In genomic region chr5:148978458-148979165, GRCm38 (mm10) we compare ENCODE assay signal across 9 mouse cellular contexts. TPM values are rescaled to one million over a fixed set of nuclear protein-coding genes. Genes with fewer than 3 reads are reported as not detected.
A peak's percentile ranks its signal among the peaks of the same experiment; 100 is the strongest.
DNase-seq lines count a peak whose midpoint lies in the region; ATAC-seq and TF ChIP-seq lines count a peak whose summit lies in the region.
"Had no signal": no experiment of that assay in that cellular context is flagged by ENCODE, and none has a peak within 500 bp of the region (broad histone marks: within the 10 kb centered on the region; RNA-seq: fewer than 3 reads in every experiment).

No protein-coding gene starts in this region.

- H3K27me3 ChIP-seq in lung, postnatal 0 days (replicated peaks; ENCODE audit: insufficient read depth, low read length): no peaks in the 10 kb centered on the region
- H3K27me3 ChIP-seq in limb, embryonic 15.5 days: no peaks in the 10 kb centered on the region

- H3K4me2 ChIP-seq in lung, postnatal 0 days (replicated peaks; ENCODE audit: low read depth, low read length): no peak overlapping the region
- H3K4me2 ChIP-seq in limb, embryonic 15.5 days: no peak overlapping the region

- DNase-seq in lung, postnatal 0 days (ENCODE audit: low spot score): no peak
- DNase-seq in lung, postnatal 10 days: no peak
- DNase-seq in thymus, postnatal 25 days: peak; percentile 59
- DNase-seq in right cerebral cortex, adult 2 months (ENCODE audit: low spot score in 2 of 2): no peak
- no peak for DNase-seq in layer of hippocampus, postnatal 36 days
- DNase-seq in left cerebral cortex, postnatal 4 days: no peak

- no peak for TF ChIP-seq CTCF in lung, postnatal 0 days (IDR thresholded peaks at IDR 0.05)

- H3K9ac ChIP-seq in lung, postnatal 0 days (replicated peaks; ENCODE audit: low read depth): no peak overlapping the region
- H3K9ac ChIP-seq in limb, embryonic 15.5 days: no peak overlapping the region

- intact Hi-C loops in left cerebral cortex, postnatal 4 days (cut with DNase I): no loop called here

- no peak overlapping the region for H3K4me3 ChIP-seq in lung, postnatal 0 days (ENCODE audit: low read depth, low read length)
- no peak overlapping the region for H3K4me3 ChIP-seq in limb, embryonic 15.5 days
- H3K4me3 ChIP-seq: erythroblast, embryonic 14.5 days had no signal

- no peak for ATAC-seq in lung, postnatal 0 days
- ATAC-seq in hematopoietic stem cell, adult 5-6 weeks (replicated peaks in 1 of 2; ENCODE audit: insufficient read depth in 1 of 2, low FRiP score in 2 of 2, low TSS enrichment in 1 of 2, low read depth in 1 of 2, poor library complexity in 2 of 2, severe bottlenecking in 2 of 2): peak; percentile 9 to 25; a peak in 1 of 4 replicates
- no peak for ATAC-seq in limb, embryonic 15.5 days (ENCODE audit: insufficient number of reproducible peaks, low FRiP score, low TSS enrichment, low read depth)

- H3K36me3 ChIP-seq in lung, postnatal 0 days (ENCODE audit: insufficient read depth, low read length): no peaks in the 10 kb centered on the region
- no peaks in the 10 kb centered on the region for H3K36me3 ChIP-seq in limb, embryonic 15.5 days

- no peaks in the 10 kb centered on the region for H3K9me3 ChIP-seq in lung, postnatal 0 days (ENCODE audit: low read length)
- no peaks in the 10 kb centered on the region for H3K9me3 ChIP-seq in limb, embryonic 15.5 days

- 50% methylated on average over 18 of the region's 18 CpGs for WGBS in lung, postnatal 0 days
- WGBS in limb, embryonic 15.5 days: 54% methylated on average over 18 of the region's 18 CpGs

- peak overlapping the region; percentile 38; the same call in 1 of the 2 replicates for H3K27ac ChIP-seq in lung, postnatal 0 days (ENCODE audit: low read length)
- H3K27ac ChIP-seq in limb, embryonic 15.5 days: peak overlapping the region; percentile 81

- peaks cover 3% of the 10 kb centered on the region; the same call in 1 of the 2 replicates for H3K4me1 ChIP-seq in lung, postnatal 0 days (ENCODE audit: insufficient read depth, low read depth, low read length)
- H3K4me1 ChIP-seq in limb, embryonic 15.5 days: peaks cover 19% of the 10 kb centered on the region

- TF ChIP-seq EP300 in lung, postnatal 0 days (IDR thresholded peaks at IDR 0.05): no peak

RNA-seq across cellular contexts. Expression of gene Gm42791, which starts 16.3 kb away (rescaled TPM):
- polyA plus RNA-seq in lung, postnatal 0 days (2015; fragmentation: Nextera tagmentation; extraction: Ambion mirVana): 0.78 and 1.2 TPM in 2 replicates
- total RNA-seq in hematopoietic stem cell, adult 5-6 weeks (2017): 0.30 TPM in 1 of 2 replicates, not detected in the other
- polyA plus RNA-seq in limb, embryonic 15.5 days (2015; fragmentation: Nextera tagmentation; extraction: Ambion mirVana): 1.2 and 3.7 TPM in 2 replicates
- 10 to 100 TPM; 24.3 to 31.6 TPM for total RNA-seq in layer of hippocampus, postnatal 36 days (2021)
- 10 to 100 TPM in 1 of 2 experiments, 1 to 10 TPM in 1; 9.4 to 16.6 TPM for total RNA-seq in left cerebral cortex, postnatal 4 days (2021)

RNA-seq across cellular contexts. Expression of gene Katnal1, which starts 49.5 kb away (rescaled TPM):
- 4.3 and 5.0 TPM in 2 replicates for polyA plus RNA-seq in lung, postnatal 0 days (2015; fragmentation: Nextera tagmentation; extraction: Ambion mirVana)
- total RNA-seq in hematopoietic stem cell, adult 5-6 weeks (2017): 13.1 and 13.6 TPM in 2 replicates
- polyA plus RNA-seq in limb, embryonic 15.5 days (2015; fragmentation: Nextera tagmentation; extraction: Ambion mirVana): 12.9 and 13.4 TPM in 2 replicates
- 10 to 100 TPM; 60.6 to 66.6 TPM for total RNA-seq in layer of hippocampus, postnatal 36 days (2021)
- 10 to 100 TPM; 53.5 to 57.3 TPM for total RNA-seq in left cerebral cortex, postnatal 4 days (2021)

Comparison
In these comparisons a context has a peak if more than half of its experiments do, and no peak if none do; other contexts are left out.
1. ATAC-seq: peak in hematopoietic stem cell, adult 5-6 weeks (2 of 2); none in lung, postnatal 0 days (single experiment) and limb, embryonic 15.5 days (single experiment).